Mouse (Mus musculus): ENCODE measurements around the gene Plpp1. TPM values are rescaled to one million over a fixed set of nuclear protein-coding genes. Genes with fewer than 3 reads are reported as not detected.

Plpp1 gene
- polyA plus RNA-seq, 1 experiment: 29.7 TPM

DNA sequence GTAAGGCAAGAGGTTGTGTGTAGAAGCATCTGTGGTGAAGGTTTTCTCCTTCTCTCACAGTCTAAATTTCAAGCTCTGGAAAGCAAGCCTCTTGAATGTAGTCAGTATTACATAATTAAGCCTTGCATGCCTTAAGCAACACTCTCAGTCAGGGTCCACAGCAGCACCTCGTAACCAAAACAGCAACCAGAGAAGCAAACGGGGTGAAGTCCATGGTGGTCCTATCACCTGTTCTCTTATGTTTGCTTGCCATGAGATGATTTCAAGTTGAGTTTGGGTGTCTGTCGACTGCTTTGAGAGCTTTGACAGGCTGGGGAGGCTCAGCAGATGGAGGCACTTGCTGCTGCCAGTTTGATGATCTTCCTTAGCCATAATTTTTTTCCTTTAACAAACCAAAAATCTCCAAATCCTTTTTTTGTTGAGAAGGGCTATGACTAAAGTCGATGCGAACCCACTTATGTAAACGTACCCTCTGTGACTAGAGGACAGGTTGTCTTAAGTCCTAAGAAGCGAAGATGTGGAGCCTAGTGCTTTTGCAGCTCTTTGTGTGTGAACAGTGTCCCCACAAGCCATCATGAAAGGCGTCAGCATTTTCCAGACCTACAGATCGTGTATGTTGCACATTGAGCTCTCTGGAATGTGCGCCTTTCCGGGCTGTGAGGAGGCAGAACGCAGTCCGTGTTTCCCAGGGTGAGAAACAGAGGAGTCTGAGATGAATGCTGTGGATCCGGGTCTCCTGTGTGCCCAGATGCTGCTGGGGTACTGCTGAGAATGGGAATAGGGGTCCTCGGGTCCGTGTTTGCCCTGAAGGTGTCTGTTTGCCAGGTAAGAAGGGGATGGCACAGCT lies 39.9 kb downstream of the Plpp1 start:
- no peak for DNase-seq (ENCODE audit: low read depth, low spot score)
- WGBS: 86% methylated on average over 16 of the region's 16 CpGs

DNA sequence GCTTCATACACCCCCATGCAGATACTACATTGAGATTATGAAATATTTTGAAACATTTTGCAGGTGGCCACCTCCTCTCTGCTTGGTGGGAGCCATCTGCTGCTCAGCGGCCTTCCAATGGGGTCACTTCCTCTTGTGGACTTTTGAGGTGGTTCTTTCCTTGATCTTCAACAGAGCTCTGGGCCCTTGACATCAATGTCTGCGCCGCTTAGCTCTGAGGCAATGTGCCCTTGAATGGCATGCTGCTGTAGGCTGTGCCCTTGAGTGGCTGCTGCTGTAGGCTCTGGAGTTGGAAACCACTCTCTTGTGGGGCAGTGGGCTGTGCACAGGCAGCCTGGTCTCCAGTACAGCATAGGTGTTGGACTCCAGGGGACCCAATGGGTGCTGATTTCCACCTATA lies 45.3 kb downstream of the Plpp1 start:
- DNase-seq (ENCODE audit: low read depth, low spot score): no peak
- 97% methylated on average over 3 of the region's 3 CpGs for WGBS

DNA sequence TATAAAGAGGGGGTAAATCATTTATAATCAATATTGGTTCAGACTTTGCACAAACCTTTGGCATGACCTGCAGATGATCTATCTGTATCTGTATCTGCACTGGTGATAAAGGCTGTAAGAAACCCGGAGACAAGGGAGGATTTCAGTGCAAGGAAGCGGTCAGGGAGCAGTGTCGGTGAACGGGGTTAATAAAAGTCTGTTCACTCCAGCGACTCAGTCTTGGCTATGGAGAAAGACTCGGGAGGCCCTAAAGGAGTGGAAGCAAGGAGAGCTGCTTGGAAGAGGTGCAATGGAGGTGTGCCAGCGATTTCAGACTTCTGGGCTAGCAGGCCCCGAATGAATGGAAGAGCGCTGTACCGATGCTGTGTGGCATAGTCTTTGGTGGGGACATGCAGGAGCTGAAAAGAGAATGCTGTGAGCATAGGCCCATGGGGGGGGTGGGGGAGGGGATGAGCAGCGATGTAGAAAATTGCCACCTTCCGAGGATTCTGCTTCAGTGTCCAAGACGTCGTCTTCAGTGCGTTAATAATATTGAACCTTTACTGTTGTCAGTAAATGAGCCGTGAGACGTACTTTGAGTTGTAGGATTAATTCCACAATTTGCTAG lies 53.2 kb downstream of the Plpp1 start:
- no peak for DNase-seq (ENCODE audit: low read depth, low spot score)
- 84% methylated on average over 17 of the region's 17 CpGs for WGBS

DNA sequence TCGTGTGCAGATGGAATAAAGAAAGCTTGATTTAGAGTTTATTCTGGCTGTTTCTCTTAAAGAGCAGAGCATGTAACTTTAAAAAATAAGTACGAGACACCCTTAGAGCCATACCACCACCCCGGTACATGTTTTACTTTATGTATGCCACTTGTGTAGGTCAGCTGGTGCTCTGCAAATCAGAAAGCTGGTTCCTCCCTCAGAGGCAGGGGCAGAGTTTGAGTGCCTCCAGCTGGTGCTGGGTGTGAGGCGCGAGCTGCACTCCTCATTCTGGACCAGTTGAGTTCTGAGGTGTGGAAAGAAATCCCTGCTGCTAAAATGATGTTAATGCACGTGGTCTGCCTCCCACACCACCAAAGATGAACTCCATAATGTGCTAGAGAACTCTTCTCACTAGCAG lies 53.8 kb downstream of the Plpp1 start:
- no peak for DNase-seq (ENCODE audit: low read depth, low spot score)
- 81% methylated on average over 6 of the region's 6 CpGs for WGBS

DNA sequence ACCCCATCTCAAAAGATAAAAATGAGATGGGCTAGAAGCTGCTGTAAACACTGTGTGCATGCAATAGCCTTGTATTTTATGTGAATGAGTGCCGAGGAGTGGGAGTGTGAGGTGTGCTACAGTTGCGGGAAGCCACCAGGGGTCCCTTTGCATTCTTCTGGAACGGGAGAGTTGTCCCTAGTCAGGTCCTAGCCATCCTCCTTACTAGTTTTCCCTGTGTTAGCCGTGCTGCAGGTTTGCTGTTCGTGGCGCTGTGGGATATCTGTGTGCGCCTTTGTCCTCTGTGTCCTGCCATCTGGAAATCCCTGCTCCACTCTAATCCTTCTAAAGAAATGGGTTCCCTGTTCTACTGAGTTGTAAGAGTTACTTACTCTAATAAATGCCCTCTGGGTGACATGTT lies 57.3 kb downstream of the Plpp1 start:
- 97% methylated on average over 7 of the region's 7 CpGs for WGBS
- DNase-seq (ENCODE audit: low read depth, low spot score): no peak

DNA sequence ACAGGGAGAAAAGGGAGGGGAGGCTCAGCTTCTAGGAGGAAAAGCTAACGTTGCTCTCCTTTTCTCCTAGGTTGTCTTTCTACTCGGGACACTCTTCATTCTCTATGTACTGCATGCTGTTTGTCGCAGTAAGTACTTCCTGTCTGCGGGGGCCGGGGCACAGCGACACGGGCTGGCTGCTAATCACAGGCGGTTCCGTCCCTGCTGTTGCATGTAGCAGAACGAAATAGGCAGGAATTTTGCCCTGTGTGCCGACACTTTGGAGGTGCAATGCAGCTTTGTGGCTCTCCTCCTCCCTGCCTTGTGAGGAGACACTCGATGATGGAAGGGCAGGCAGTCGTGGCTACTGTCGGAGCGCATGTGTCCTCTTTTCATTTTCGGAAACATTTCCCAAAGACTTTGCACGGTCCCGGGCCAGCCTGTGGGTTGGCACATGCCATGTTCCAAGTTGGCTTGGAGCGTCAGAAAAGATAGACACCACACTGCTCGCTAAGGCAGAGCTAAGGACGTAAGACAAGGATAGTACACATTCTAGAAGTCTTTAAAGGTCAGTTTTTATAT lies 59.1 kb downstream of the Plpp1 start:
- DNase-seq (ENCODE audit: low read depth, low spot score): no peak
- WGBS: 86% methylated on average over 21 of the region's 21 CpGs

DNA sequence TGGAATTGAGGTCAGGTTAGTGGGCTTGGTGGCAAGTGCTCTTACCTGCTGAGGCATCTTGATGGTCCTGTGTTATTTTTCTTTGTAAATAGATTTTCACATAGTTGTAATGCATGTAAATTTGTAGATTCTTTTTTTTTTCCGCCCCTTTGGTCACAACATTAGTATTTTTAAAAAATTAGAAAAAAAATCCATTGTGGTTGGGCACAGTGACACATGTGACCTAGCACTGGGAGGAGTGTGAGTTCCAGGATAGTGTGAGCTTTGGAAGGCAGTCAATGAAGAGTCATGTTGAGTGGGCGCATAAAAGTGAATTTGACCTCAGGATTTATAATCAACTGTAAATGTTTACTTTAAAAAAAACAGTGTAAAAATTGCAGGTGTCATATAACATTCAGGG lies 59.8 kb downstream of the Plpp1 start:
- 57% methylated on average over 2 of the region's 2 CpGs for WGBS
- DNase-seq (ENCODE audit: low read depth, low spot score): no peak

DNA sequence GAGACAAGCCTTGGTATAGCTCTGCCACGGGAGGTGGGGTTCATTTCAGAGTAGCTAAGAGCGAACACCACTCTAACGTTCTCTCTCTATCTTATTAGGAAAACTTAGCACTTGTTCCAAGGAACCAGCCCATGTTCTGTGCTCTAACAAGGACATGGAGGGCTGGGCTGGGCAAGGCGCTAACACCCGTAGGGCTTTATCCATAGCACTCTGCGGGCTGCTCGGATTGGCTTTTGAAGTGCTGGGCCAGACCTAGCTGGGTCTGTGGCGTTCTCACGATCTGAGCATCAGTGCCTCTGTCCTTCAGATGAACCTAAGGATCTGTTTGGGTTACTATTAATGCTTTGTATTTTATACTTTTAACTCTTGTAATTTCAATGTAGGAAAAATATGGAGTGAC lies 60.3 kb downstream of the Plpp1 start:
- WGBS: 88% methylated on average over 9 of the region's 9 CpGs
- no peak for DNase-seq (ENCODE audit: low read depth, low spot score)

DNA sequence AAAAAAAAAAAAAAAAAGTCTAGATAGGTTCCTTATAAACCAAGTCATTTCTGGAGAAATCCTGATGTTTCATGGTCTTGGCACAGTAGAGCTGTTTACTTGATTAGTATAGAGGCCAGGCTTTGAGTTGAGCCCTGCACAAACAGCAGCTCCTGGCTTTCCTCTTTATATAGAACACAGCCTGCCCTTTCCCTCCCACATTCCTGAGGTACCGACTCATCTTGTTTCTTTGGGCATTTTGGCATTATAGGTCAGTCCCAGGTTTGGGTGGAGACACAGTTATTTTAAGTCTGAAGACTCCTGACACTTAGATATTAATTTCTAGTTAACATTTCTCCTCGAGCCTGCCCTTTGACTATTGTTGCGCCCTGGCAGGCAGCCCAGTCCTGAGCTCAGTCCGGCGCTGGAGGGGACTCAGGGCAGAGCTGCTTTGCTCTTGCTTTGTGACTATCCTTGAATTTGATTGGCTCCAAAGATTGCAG lies 61.3 kb downstream of the Plpp1 start:
- 29% methylated on average over 5 of the region's 5 CpGs for WGBS
- no peak for DNase-seq (ENCODE audit: low read depth, low spot score)

DNA sequence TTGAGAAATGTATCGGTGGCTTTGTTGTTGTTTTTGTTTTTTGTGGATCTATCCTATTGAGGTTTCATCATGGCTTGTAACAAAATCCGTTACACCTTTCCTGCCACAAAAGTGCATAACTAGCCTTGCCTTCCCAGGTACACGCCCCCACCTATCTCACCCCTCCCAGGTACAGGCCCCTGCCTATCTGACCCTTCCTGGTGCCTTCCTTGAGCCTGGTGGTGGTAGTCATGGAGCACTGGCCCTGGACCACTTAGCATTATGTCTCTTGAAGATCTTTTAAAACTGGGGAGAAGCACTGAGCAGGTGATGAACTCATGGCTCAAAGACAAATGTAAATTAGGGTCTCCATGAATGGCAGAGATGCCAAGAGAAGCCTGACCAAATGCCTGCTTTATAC lies 61.8 kb downstream of the Plpp1 start:
- WGBS: 69% methylated on average over 3 of the region's 3 CpGs
- no peak for DNase-seq (ENCODE audit: low read depth, low spot score)

DNA sequence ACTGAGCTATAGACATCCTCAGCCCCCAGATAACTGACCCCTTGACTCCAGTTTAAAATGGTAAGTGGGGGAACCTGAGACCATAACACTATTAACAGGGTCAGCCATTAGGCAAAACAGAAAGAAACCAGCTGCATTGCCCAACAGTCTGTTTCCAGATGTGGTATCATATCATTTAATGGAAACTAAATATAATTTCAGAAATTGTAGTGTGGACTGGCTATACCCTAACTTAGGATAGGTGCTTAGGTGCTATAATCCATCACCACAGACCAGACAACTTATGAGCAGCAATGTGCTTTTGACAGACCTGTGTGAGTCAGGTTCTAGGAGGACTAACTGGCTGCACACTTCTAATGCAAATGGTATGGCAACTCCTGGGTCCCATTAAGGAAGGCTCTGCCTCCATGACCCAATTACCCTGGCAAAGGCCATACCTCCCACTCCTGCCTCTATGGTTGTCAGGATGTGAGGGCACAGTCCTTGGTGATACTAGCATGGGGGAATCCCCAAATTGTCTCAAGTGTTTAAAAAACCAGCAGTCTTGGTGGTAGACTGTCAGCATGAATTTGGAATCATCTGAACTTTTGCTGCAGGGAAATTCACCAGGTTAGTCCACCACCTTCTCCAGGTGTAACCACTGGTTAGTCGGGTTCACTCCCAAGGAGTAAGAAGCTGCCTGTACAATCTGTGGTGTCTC lies 62.5 kb downstream of the Plpp1 start:
- 81% methylated on average over 1 of the region's 1 CpGs for WGBS
- no peak for DNase-seq (ENCODE audit: low read depth, low spot score)

DNA sequence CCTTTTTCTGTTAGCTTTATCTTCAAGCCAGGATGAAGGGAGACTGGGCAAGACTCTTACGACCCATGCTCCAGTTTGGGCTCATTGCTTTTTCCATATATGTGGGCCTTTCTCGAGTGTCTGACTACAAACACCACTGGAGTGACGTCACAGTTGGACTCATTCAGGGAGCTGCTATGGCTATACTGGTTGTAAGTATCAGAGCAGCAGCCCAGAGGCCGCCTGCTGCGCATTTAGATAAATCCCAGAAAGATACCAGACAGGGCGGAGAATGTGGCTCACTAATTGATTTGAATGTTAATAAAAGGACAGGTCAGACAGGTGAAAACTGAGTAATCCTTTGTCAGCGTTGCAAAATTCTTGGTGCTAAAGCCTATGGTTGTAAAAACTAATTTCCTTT lies 66.2 kb downstream of the Plpp1 start:
- 72% methylated on average over 7 of the region's 7 CpGs for WGBS
- no peak for DNase-seq (ENCODE audit: low read depth, low spot score)

DNA sequence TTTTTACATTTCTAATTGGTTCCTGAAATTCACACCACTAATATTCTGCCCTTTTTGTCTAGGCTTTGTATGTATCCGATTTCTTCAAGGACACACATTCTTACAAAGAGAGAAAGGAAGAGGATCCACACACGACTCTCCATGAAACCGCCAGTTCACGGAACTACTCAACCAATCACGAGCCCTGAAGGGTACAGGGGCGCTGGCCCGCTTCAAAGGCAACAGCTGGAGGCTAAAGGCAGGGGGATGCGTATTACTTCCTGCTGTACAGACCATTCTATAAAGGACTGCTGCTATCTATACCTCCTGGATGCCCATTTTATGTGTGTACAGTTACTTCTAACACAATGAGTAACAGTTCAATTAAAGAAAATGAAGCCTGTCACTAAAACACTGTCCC lies 66.8 kb downstream of the Plpp1 start:
- WGBS: 48% methylated on average over 8 of the region's 8 CpGs

DNA sequence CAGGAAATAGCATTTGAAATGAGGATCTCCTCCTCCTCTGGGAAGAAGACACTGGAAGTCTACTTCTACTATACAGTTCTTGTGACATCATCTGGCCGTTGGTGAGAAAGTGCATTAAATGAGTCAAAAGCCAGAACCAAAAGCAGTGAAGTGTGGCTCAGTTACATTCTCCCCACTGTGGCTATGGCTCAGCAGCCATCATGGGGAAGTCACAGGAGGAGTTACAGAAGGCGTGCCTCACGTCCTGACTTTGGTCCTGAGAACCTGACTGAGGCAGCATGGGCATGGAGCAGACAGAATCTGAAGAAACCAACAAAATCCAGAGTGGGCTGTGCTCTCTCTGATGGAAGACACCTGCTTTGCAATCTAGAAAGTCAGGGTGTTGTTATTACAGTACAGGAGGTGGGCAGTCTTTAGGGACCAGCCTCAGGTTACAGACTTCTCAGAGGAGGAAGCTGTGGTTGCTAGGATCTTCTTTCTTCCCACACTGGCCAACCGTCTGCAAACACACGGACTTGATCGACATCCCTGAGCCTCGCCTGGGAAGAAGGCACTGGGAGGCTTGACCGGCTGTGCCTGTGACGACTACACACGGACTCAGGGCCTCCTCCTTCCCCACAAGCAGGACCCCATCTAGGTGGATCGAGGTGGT lies 69.6 kb downstream of the Plpp1 start:
- WGBS: 81% methylated on average over 11 of the region's 11 CpGs
- DNase-seq (ENCODE audit: low read depth, low spot score): no peak

More for the DNA sequence above, 66.8 kb downstream of the Plpp1 start:
- DNase-seq (ENCODE audit: low read depth, low spot score): peak; percentile 33

DNA sequence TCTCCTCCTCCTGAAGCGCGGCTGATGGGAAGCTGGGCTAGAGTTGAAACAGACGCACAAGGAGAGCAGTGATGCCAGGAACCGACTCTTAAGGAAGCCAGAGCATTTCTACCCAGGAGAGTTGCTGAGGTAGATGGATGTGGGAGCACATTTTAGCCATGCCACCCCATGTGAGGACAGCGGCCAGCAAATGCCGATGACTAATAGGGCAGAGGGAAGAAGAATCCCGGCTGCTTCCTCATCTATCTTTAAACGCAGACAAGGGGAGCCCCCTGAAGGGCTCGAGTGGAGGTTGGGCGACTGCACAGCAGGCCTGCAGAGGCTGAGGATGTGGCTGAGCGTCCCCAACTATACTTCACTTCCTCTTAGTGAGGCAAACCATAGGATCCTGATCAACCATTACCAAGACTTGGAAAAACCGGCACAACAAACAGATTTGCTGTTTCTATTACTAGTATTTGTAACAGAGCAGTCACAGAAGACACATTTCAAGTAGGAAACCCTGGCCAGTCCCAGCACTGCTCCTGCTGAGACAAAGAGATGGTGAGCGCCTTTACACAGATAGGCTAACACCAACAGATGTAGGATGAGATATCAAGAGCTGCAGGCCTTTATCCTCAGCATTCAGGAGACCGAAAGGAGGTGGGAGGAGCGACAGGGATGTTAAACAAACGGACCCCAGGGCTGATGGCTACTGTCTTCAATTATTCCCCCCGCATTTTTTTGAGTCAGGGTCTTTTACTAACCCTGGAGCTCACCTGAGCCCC lies 71.1 kb downstream of the Plpp1 start:
- no peak for DNase-seq (ENCODE audit: low read depth, low spot score)
- 75% methylated on average over 17 of the region's 17 CpGs for WGBS

DNA sequence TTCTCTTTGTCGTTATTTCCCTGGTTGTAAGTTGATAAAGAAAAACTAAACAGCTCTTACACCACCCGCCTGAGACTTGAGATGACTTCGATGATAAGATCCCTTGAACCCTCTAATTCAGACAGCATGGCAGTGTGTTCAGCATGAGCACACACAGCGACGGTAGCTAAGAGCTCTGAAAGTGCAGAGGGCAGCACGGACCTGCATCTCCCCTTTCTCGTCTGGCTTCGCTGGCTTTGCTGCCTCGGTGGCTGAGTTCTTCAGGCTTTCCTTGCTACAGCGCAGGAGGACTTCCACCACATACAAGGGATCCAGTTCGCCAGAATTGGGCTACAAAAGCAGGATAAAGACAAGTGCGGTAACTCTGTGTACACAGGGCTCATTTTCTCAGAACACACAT lies 86.6 kb downstream of the Plpp1 start:
- 95% methylated on average over 12 of the region's 12 CpGs for WGBS
- no peak for DNase-seq (ENCODE audit: low read depth, low spot score)

DNA sequence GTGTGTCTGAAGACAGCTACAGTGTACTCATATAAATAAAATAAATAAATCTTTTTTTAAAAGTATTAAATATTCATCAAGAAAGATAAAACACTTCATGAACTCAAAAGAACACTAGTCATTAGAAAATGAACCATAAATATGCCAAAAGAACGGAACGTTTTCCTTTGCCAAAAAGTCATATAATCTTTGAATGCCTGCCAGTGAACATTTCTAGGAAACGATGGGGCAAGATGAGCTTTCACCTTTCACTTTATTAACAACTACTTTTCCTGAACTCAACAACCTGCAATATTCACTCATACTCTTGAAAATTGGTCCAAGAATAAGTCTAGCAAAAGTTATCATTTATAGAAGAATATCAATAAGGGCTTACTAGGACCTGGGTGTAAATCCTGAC lies 101.6 kb downstream of the Plpp1 start:
- WGBS: 55% methylated on average over 3 of the region's 3 CpGs
- no peak for DNase-seq (ENCODE audit: low read depth, low spot score)

DNA sequence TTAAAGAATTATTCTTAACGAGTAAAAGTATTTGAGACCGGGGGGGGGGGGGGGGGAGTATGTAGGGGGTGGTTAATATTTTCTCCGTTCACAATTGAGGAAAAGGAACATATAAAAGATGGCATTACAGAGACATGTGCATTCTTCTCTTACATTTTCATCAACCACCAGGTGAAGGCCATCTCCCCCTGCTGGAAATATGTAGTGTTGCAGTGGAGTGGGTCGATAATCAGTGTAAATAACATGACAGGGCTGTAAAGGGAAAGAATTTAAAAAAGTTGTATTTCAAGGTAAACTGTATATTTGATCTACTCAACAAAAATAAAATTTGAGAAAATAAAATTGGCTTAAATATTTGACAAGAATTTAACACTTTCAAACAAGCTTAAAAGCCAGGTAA lies 109.1 kb downstream of the Plpp1 start:
- DNase-seq (ENCODE audit: low read depth, low spot score): no peak
- WGBS: 39% methylated on average over 4 of the region's 4 CpGs

DNA sequence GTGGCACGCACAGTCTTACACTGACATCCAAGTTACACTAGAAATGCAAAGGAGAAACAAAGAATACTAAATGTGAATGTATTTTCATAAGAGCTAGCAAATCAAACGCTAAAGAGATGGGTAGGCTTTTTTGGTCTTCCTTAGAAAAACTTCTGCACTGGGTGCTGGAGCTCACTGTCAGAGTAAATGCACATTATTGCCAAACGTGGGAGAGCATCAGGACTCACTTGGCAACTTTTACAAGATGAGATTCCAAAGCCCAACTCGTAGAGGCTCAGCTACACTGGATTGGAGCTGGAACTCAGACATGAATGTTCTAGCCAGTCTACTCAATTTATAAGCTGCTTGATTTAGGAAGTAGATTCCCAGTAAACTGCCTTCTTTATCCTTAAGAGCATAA lies 109.8 kb downstream of the Plpp1 start:
- DNase-seq (ENCODE audit: low read depth, low spot score): no peak
- WGBS: 75% methylated on average over 4 of the region's 4 CpGs

Measured in large intestine, adult 2 months (tissue).